Mouse (Mus musculus) embryonic fibroblast, embryonic 13.5 days (primary cell): ENCODE results near the gene Smpd1.

Source experiments
- CTCF ChIP-seq: IDR thresholded peaks from 2 replicates; pipeline ENCODE4 v1.5.1; 2011; ENCODE audit warnings: mild to moderate bottlenecking, control low read depth, low read length, moderate library complexity, borderline replicate concordance; ENCODE audit not compliant: insufficient read depth
- POLR2A ChIP-seq: IDR thresholded peaks from 2 replicates; pipeline ENCODE4 v1.6.1; 2011; ENCODE audit warnings: low read depth, mild to moderate bottlenecking, control low read depth, low read length, moderate library complexity

DNA sequence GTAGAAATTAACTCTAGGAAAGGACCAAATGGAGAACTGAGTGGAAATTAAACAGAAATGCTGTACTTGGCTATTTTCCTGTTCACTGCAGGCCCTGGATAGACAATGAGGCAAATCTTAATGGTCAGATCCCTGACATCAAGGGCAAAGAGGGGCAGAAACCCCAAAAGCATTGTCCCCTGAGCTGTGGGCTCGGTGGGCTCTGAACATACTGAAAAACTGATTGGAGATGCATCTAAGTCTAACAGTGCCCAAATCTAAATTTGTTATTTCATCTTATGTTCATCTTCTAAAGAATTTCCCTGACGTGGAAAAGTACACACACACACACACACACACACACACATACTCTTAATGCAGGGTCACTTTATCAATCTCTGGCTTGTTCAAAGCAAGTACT is 27.8 kb downstream of the Smpd1 start:
- TF ChIP-seq CTCF: no peak
- no peak for TF ChIP-seq POLR2A
